Mouse (Mus musculus) stomach, postnatal 0 days (tissue): Measurements from ENCODE around the gene Chml.

Source experiments
- CTCF ChIP-seq: IDR thresholded peaks from 2 replicates; pipeline ENCODE4 v1.5.1; 2016; ENCODE audit warnings: antibody characterized with exemption, low read depth, mild to moderate bottlenecking, moderate library complexity
- EP300 ChIP-seq: optimal IDR thresholded peaks from 2 replicates; pipeline ENCODE3; 2016; ENCODE audit warnings: antibody characterized with exemption

DNA sequence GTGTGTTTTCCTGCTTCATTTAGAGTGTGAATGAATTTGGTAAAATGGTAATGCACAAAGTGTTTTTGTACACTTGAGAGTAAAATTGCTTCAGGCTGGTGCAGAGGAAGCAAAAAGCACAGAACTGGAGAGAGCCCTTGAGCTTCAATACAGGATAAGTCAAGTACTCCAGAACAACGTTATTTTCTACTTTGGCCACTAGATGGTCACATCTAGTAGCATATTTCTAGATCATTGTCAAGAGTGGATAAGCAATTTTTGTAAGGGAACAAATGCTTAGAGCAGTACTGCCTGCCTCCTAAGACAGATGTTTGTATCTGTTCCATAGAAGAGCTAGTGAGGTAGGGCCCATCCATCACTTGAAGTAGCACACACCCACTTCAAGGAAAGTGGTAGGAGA lies 21.1 kb downstream of the Chml start:
- TF ChIP-seq CTCF (peak; percentile 65), EP300 (no peak)
